ENCODE assay signal across 25 mouse cellular contexts in genomic region chr5:29676445-29676844, GRCm38 (mm10). TPM values are rescaled to one million over a fixed set of nuclear protein-coding genes. Genes with fewer than 3 reads are reported as not detected.
A peak's percentile ranks its signal among the peaks of the same experiment; 100 is the strongest.
DNase-seq lines count a peak whose midpoint lies in the region; ATAC-seq lines count a peak whose summit lies in the region.
"Had no signal": no experiment of that assay in that cellular context is flagged by ENCODE, and none has a peak within 500 bp of the region (broad histone marks: within the 10 kb centered on the region; RNA-seq: fewer than 3 reads in every experiment).

No protein-coding gene starts in this region.

- H3K9me3 ChIP-seq in heart, embryonic 16.5 days (replicated peaks; ENCODE audit: control insufficient read depth, low read length) = no peaks in the 10 kb centered on the region
- H3K9me3 ChIP-seq: embryonic facial prominence, embryonic 10.5 days; embryonic facial prominence, embryonic 12.5 days; forebrain, embryonic 13.5 days; forebrain, embryonic 15.5 days had no signal

- peak; percentile 63; the same call in 1 of the 2 replicates for ATAC-seq in heart, embryonic 16.5 days (replicated peaks; ENCODE audit: extremely low read depth, insufficient read depth, low FRiP score)
- ATAC-seq: CD4-positive, CD25-positive, alpha-beta regulatory T cell, adult 4 months; forebrain, embryonic 13.5 days; forebrain, embryonic 15.5 days; forebrain, postnatal 0 days had no signal

- DNase-seq in heart, adult 8-10 months (ENCODE audit: low spot score) = no peak
- DNase-seq in thymus, postnatal 0 days (ENCODE audit: low spot score) = peak; percentile 72
- DNase-seq in thymus, postnatal 4 days = no peak
- DNase-seq in thymus, postnatal 25 days = peak; percentile 18
- DNase-seq in cerebellum, postnatal 10 days = no peak
- DNase-seq: adrenal gland, adult 2 months; adrenal gland, postnatal 10 days; adrenal gland, postnatal 25 days; B cell, adult 2 months; cerebellum, adult 11 months; cerebellum, adult 18-20 months; cerebellum, adult 8-10 months; cerebellum, adult 9-11 months; cerebellum, postnatal 25 days; forebrain, postnatal 0 days had no signal

- no peak overlapping the region for H3K9ac ChIP-seq in heart, embryonic 16.5 days (ENCODE audit: low read length)
- H3K9ac ChIP-seq: embryonic facial prominence, embryonic 12.5 days; forebrain, embryonic 13.5 days; forebrain, embryonic 15.5 days; forebrain, postnatal 0 days had no signal

- peaks cover 30% of the 10 kb centered on the region for H3K36me3 ChIP-seq in heart, embryonic 16.5 days (ENCODE audit: control insufficient read depth, insufficient read depth)

- no peak overlapping the region for H3K4me2 ChIP-seq in heart, embryonic 16.5 days (ENCODE audit: low read depth, low read length)
- H3K4me2 ChIP-seq: embryonic facial prominence, embryonic 12.5 days; forebrain, embryonic 13.5 days; forebrain, embryonic 15.5 days had no signal

- H3K27me3 ChIP-seq in heart, embryonic 16.5 days (ENCODE audit: control insufficient read depth, insufficient read depth, low read length) = no peaks in the 10 kb centered on the region
- H3K27me3 ChIP-seq: CH12.LX; embryonic facial prominence, embryonic 12.5 days; forebrain, embryonic 13.5 days; forebrain, embryonic 15.5 days had no signal

- no peak overlapping the region for H3K4me3 ChIP-seq in heart, embryonic 16.5 days (ENCODE audit: low read length)
- H3K4me3 ChIP-seq: embryonic facial prominence, embryonic 10.5 days; embryonic facial prominence, embryonic 12.5 days; forebrain, embryonic 13.5 days; forebrain, embryonic 15.5 days had no signal

- H3K27ac ChIP-seq in heart, embryonic 16.5 days (ENCODE audit: low read length) = no peak overlapping the region
- H3K27ac ChIP-seq: embryonic facial prominence, embryonic 10.5 days; embryonic facial prominence, embryonic 12.5 days; forebrain, embryonic 13.5 days; forebrain, embryonic 15.5 days had no signal

- WGBS in heart, embryonic 16.5 days = 86% methylated on average over 3 of the region's 3 CpGs

- H3K4me1 ChIP-seq in heart, embryonic 16.5 days (ENCODE audit: control insufficient read depth, insufficient read depth, low read length) = no peaks in the 10 kb centered on the region
- H3K4me1 ChIP-seq: embryonic facial prominence, embryonic 10.5 days; embryonic facial prominence, embryonic 12.5 days; forebrain, embryonic 13.5 days; forebrain, embryonic 15.5 days had no signal

RNA-seq across cellular contexts. Expression of gene Dnajb6, which starts 59.0 kb away (rescaled TPM):
- polyA plus RNA-seq in heart, embryonic 16.5 days (2015; fragmentation: Nextera tagmentation; extraction: Ambion mirVana) = 92.3 and 96.2 TPM in 2 replicates
- total RNA-seq in heart, adult 8-10 months (2022) = 10 to 100 TPM; 79.5 to 84.4 (median 83.3) TPM
- 179 and 189 TPM in 2 replicates for polyA plus RNA-seq in thymus, postnatal 0 days (2015; fragmentation: Nextera tagmentation; extraction: Ambion mirVana)

RNA-seq across cellular contexts. Expression of gene Gm5129, which starts 59.3 kb away (rescaled TPM):
- not detected in 2 replicates for polyA plus RNA-seq in heart, embryonic 16.5 days (2015; fragmentation: Nextera tagmentation; extraction: Ambion mirVana)
- not detected for total RNA-seq in heart, adult 8-10 months (2022)
- polyA plus RNA-seq in thymus, postnatal 0 days (2015; fragmentation: Nextera tagmentation; extraction: Ambion mirVana) = not detected in 2 replicates
- total RNA-seq: adrenal gland, postnatal 10 days; adrenal gland, postnatal 25 days; forebrain, postnatal 0 days; MEL had no signal
- polyA plus RNA-seq: adrenal gland, adult 2 months; cortical plate, adult 2 months; embryonic facial prominence, embryonic 10.5 days; embryonic facial prominence, embryonic 12.5 days; forebrain, embryonic 11.5 days; forebrain, embryonic 13.5 days; forebrain, embryonic 15.5 days; forebrain, postnatal 0 days had no signal

Comparison
In these comparisons a context has a peak if more than half of its experiments do, and no peak if none do; other contexts are left out.
1. DNase-seq: peak in thymus, postnatal 0 days (single experiment) and thymus, postnatal 25 days (single experiment); none in heart, adult 8-10 months (single experiment), thymus, postnatal 4 days (single experiment) and cerebellum, postnatal 10 days (0 of 2).